Mouse (Mus musculus) layer of hippocampus, postnatal 36 days (tissue): Measurements from ENCODE around the gene Parvb. TPM values are rescaled to one million over a fixed set of nuclear protein-coding genes. Genes with fewer than 3 reads are reported as not detected.

Experiments used
- DNase-seq, 2 experiments: peaks; one replicate each; pipeline ENCODE4 v3.0.0; 2022
- total RNA-seq, 2 experiments: library from RNA; stranded (reverse); gene quantifications; 2 replicates each; pipeline ENCODE4 v1.2.3; 2021

Gene Parvb
- total RNA-seq, 2 experiments from 2014 or later, result 32.4 to 37.7 TPM

DNA sequence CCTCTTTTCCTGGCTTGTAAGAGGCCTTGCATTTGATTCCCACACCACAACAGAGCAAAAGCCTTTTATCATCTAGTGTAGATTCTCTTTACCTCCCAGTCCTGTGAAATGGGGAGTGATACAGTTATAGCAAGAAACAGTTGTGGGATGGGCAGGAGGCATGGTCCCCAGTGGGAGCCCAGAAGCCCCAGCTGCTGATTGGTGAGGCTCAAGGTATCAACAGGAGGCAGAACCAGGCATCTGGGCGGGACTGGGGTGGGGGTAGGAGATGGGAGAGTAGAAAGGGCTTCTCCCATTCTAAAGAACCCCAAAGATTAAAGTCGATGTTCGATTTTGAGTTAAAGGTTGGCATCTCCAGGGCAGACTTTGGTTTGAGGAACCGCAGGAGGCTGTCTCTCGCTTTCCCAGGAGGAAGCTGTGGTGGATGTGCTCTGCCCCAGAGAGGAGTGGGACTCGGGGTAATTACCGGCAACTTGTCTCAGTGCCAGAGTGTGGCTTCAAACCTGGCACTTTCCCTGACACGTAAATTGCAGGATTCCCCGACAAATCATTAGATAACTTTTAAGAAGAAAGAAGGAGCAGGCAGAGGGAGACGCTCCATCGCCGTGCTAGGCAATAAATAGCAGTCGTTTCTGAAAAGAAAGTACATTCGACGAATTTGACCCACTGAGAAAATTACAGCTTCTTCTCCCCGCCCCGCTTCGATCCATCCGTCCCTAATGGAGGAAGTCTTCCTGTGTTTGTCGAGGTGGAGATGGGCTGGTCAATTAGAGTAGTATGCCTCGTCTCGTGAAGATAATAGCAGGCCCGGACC is 13.7 kb upstream of the Parvb start:
- no peak for DNase-seq

DNA sequence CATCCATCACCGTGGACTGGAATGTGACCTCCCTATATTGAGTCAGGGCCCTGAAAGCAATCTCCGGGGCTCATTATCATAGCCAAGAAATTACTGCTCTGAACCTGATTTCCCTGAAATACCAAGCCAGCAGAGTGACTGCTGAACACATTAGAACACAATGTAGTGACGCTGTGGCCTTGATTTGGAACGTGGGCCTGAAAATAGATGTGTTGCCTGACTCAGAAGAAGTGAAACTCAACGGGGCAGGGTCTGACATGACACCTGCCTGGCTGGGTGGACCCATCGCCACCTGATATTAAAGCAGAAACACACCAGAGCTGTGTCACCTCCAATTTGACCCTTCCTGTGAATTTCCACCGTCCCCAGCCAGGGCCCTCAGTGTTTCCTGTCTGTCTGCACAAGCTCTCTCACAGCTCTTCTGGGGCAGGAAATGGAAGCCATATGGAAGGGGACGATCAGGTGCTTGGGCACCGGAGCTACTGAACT is 13.0 kb upstream of the Parvb start:
- DNase-seq, result no peak

DNA sequence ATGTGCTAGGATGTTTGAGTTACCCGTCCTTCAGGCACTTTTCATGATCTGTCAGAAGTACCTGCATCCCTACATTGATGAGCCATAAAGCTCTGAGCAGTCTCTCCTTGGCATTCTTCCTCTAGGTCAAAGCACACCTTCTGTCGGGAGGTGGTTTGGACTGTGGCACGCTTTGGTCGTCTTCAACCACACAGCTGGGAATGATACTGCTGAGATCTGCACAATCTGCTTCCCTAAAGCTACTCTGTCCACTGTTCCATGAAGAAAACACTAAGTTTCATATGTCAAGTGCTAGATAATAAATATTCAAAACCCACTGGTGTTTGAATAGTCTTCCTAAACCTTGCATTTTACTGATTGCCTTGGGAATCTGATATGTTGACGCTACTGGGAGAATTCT is 10.3 kb upstream of the Parvb start:
- no peak for DNase-seq

GRCm38 (mm10) chr15:84223423-84223822 is 8.4 kb upstream of the Parvb start:
- DNase-seq, result no peak

- DNase-seq, result no peak
Observed at GRCm38 (mm10) chr15:84224779-84225178, 7.1 kb upstream of the Parvb start.

- DNase-seq, result no peak
Observed at GRCm38 (mm10) chr15:84226918-84227317, 4.9 kb upstream of the Parvb start.

DNA sequence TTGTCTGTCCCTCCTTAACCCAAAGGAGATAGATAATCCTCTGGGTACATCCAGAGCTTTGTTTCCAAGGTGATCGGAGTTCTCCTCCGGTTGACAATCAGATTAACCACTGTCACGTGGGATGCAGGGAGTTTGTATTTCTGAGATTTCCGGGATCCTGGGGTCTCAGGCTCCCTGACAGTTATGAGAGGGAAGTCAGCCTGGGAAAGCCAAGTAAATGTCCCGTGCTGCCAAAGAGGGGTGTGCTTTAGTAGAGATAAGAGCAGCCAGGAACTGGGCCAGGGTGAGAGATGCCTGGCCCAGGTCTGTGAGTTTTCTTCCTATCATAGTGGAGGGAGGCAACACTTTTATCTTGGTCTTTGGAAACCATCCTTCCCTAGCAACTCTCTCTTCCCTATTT is 1.2 kb upstream of the Parvb start:
- DNase-seq, result no peak

- peak; percentile 72 for DNase-seq
Observed at GRCm38 (mm10) chr15:84231113-84231712, 630 bp upstream of the Parvb start.

GRCm38 (mm10) chr15:84232609-84233008 is 766 bp downstream of the Parvb start:
- no peak for DNase-seq

DNA sequence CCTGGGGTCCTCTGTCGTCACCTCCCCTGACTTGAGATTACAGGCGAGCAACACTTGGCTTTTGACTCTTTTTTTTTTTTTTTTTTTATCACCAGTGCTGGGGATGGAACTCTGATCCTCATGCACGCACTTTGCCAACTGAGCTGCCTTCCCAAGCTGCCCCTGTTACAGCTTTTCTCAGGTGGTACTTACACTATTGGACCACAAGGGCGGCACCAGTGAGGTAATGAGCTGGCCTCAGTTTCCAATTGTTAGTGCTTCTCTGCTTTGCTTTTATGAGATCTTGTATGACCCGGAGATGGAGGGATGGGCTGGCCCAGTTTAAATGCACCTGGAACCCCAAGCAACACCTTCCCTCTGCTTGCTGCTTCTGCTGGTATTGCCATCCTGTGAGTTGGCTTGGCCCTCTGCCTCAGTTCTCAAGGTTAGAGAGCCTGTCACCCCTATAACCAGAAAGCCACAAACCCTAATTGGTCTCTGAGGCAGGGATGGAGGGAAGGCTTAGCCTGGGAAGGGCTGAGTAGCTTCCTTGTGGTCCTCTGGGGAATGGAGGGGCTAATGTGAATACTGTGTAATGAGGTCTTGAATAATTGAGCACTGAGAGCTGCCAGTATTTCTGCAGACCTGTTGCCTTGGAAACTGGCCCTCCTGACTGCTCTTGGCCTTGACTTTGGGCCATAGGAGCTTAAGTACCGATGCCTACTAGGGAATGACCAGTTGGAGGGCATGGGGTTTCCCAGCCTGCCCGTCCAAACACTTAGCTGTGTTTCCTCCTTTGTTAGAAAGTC is 3.1 kb downstream of the Parvb start:
- no peak for DNase-seq

DNA sequence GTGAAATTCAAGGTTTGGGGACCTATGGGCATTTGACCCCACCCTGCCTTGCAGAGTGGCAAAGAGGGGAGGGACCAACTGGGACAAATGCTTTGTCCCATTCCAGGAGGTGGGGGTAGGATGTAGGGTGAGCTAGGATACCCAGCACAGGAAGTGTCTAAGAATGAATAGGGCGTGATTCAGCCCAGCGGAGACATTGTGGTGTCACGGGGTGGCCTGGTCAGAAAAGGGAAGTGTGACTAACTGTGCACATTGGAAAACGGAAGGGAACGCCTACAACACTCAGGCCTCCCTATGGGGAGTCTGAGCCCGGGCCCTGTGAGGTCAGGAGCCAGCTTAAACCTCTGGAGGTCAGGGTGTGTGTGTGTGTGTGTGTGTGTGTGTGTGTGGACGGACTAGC is 3.8 kb downstream of the Parvb start:
- no peak for DNase-seq

- no peak for DNase-seq
Observed at GRCm38 (mm10) chr15:84238552-84238951, 6.7 kb downstream of the Parvb start.

- no peak for DNase-seq
Observed at GRCm38 (mm10) chr15:84238991-84239401, 7.2 kb downstream of the Parvb start.

GRCm38 (mm10) chr15:84241520-84241919 is 9.7 kb downstream of the Parvb start:
- no peak for DNase-seq

- no peak for DNase-seq
Observed at GRCm38 (mm10) chr15:84245104-84245503, 13.3 kb downstream of the Parvb start.

DNA sequence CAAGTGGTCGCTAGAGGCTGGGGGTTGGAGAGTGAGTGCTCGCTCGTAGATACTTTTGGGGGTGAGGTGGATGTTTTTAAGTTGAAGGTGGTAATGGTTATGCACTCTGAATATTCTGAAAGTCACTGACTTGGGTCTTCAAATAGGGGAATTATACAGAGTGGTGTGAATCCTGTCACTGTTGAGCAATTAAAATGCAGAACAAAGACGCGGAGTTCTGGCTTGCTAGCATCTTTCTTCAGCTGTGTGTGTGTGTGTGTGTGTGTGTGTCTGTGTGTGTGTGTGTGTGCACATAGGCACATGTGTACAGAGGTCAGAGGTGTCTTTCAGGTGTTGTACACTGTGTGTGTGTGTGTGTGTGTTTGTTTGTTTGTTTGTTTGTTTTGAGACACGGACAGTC is 14.4 kb downstream of the Parvb start:
- DNase-seq, result no peak

GRCm38 (mm10) chr15:84247309-84247708 is 15.5 kb downstream of the Parvb start:
- DNase-seq, result no peak

DNA sequence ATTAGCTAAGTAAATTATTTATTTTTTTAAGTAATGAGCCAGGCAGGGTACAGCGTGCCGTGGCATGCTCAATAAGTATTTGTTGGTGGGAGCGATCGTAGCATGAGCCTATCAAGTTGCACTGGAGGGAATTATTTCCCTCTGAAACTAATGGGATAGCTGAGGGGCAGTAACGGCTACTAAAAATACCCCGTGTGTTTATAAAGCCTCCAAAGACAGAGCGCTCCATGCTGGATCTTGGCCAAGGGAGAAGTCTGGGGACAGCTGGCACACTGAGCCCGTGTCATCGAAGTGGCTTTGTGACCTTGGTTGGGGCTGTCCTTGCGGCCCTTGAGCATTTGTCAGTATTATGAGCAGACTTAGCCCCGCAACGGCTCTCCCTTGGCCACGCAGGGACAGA is 19.4 kb downstream of the Parvb start:
- no peak for DNase-seq

GRCm38 (mm10) chr15:84252645-84253044 is 20.8 kb downstream of the Parvb start:
- no peak for DNase-seq

- peak; percentile 35 to 44 for DNase-seq
Observed at GRCm38 (mm10) chr15:84253757-84254156, 21.9 kb downstream of the Parvb start.

- no peak for DNase-seq
Observed at GRCm38 (mm10) chr15:84254387-84254786, 22.5 kb downstream of the Parvb start.

DNA sequence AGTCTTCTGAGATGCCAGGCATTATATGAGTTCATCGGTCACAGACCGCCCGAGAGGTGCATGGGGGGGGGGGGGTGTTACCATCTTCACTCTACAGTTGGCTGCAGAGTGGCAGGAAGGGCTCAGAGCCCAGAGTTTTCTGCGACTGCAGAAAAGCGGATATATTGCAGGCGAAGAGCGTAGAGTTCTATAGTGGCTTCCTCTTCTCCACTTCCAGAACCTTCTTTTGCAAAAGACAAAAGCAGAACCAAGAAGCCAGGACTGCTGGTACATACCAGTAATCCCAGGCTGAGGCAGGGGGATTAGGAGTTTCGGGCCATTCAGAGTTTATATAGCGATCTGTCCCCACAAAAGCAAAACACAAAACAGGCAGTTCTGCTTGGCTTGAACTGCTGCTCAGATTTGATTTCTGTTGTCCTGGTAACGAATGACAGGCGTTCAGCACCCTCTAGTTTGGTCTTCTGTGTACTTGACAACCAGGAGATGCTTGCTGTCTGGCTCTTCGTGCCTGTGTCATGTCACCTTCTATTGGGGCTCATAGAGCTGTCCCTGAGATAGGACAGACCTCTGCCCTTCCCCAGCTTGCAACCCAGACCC is 24.5 kb downstream of the Parvb start:
- DNase-seq, result peak; percentile 34 to 53

- no peak for DNase-seq
Observed at GRCm38 (mm10) chr15:84256864-84257263, 25.0 kb downstream of the Parvb start.
